Mouse (Mus musculus): Measurements from ENCODE around the gene Dmrtc1c2.
"Not testable (repeated sequence)": the region's sequence is repeated elsewhere in the genome, so short reads cannot be mapped to it uniquely, and the experiment has no call there.

The Dmrtc1c2 gene

DNA sequence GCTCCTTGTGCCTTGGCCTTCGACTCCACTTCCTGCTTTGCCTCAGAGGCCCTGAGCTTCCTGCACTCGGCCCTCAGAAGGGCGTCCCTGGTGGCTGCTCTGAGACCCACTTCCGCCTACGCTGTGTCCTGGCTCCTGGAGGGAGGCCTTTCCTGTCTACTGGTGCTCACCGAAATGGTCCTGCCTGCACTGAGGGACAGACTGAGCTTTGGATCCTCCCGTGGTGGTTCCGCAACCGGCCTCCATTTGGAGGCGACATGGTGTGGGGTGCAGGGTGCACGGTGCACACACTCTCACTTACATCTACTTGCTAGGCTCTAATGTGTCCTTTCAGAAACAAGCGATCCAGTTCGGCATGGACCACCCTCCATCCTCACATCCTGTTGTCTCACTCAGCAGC, at the start of gene Dmrtc1c2:
TSS of gene Dmrtc1c2 (minus strand) at position 101 of the 400 bp plus-strand sequence.
- DNase-seq (ENCODE audit: low read depth, low spot score); H3K27me3 ChIP-seq (ENCODE audit: control insufficient read depth, insufficient read depth, low read length, poor library complexity, severe bottlenecking); H3K36me3 ChIP-seq (ENCODE audit: control insufficient read depth, insufficient read depth, low read length, poor library complexity, severe bottlenecking): not testable (repeated sequence)

DNA sequence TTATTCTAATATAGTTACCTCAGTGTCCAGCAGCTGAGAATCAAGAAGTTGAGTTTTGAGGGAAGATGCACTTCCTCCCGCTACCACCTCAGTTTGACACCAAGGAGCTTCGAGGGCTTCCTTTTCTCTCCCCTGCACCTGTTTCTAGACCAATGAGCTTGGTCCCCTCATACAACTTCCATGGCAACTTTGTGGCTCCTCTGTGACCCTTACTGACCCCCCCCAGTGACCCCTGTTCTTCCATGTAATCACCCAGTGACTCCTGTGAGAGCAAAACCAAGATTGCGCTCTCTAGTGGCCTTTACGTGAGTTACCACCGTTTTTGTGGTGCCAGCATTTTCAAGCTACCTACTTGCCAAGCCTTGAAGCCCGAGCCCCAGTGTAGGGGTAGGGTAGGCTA, 13.5 kb upstream of the Dmrtc1c2 start, which contains the start of gene 1700031F05Rik:
TSS of gene 1700031F05Rik (minus strand) at position 101 of the 400 bp plus-strand sequence.
- Histone ChIP-seq H3K36me3 (ENCODE audit: control insufficient read depth, insufficient read depth, low read length, poor library complexity, severe bottlenecking) (no peaks in the 10 kb centered on the region), H3K27me3 (ENCODE audit: control insufficient read depth, insufficient read depth, low read length, poor library complexity, severe bottlenecking) (no peaks in the 10 kb centered on the region)
- no peak for DNase-seq (ENCODE audit: low read depth, low spot score)

- H3K27me3 ChIP-seq (ENCODE audit: control insufficient read depth, insufficient read depth, low read length, poor library complexity, severe bottlenecking): no peaks in the 10 kb centered on the region
- DNase-seq (ENCODE audit: low read depth, low spot score): no peak
- no peaks in the 10 kb centered on the region for H3K36me3 ChIP-seq (ENCODE audit: control insufficient read depth, insufficient read depth, low read length, poor library complexity, severe bottlenecking)
Measured at GRCm38 (mm10) chrX:102812311-102812710, 42.1 kb downstream of the Dmrtc1c2 start.

DNA sequence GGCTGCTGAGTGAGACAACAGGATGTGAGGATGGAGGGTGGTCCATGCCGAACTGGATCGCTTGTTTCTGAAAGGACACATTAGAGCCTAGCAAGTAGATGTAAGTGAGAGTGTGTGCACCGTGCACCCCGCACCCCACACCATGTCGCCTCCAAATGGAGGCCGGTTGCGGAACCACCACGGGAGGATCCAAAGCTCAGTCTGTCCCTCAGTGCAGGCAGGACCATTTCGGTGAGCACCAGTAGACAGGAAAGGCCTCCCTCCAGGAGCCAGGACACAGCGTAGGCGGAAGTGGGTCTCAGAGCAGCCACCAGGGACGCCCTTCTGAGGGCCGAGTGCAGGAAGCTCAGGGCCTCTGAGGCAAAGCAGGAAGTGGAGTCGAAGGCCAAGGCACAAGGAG, 51.8 kb downstream of the Dmrtc1c2 start, which contains the start of gene Dmrtc1c1:
TSS of gene Dmrtc1c1 (plus strand) at position 301 of the 400 bp plus-strand sequence.
- not testable (repeated sequence) for H3K36me3 ChIP-seq (ENCODE audit: control insufficient read depth, insufficient read depth, low read length, poor library complexity, severe bottlenecking); H3K27me3 ChIP-seq (ENCODE audit: control insufficient read depth, insufficient read depth, low read length, poor library complexity, severe bottlenecking); DNase-seq (ENCODE audit: low read depth, low spot score)

Measured in splenic B cell, adult 2 months (primary cell).